Mouse (Mus musculus) embryonic facial prominence, embryonic 10.5 days (tissue): ENCODE measurements at regions not wholly inside any gene's neighbourhood (a gene's known extent, or its start where the extent isn't known, plus 50 kb on each side); places are given as distances from the start of the nearest gene placed in this dataset.
A peak's percentile ranks its signal among the peaks of the same experiment; 100 is the strongest.

ENCODE experiments used
- DNase-seq: peaks from one replicate; pipeline ENCODE4 v3.0.0-alpha.2; 2017; ENCODE audit warnings: low spot score
- H3K27ac ChIP-seq: fragments of 300-500 bp; sonication (generic); replicated peaks from 2 replicates; pipeline ENCODE4 v1.5.1; 2016; ENCODE audit warnings: mild to moderate bottlenecking
- H3K27me3 ChIP-seq: fragments of 300-500 bp; sonication (generic); replicated peaks from 2 replicates; pipeline ENCODE4 v1.6.1; 2016; ENCODE audit warnings: low read depth, mild to moderate bottlenecking; ENCODE audit not compliant: poor library complexity, severe bottlenecking
- H3K36me3 ChIP-seq: fragments of 300-500 bp; sonication (generic); replicated peaks from 2 replicates; pipeline ENCODE4 v1.6.1; 2016; ENCODE audit warnings: mild to moderate bottlenecking, moderate library complexity
- H3K4me1 ChIP-seq: fragments of 300-500 bp; sonication (generic); 2 replicates; pipeline ENCODE4 v1.6.1; 2016
- H3K4me3 ChIP-seq: fragments of 300-500 bp; sonication (generic); 2 replicates; pipeline ENCODE4 v1.5.1; 2016; ENCODE audit warnings: mild to moderate bottlenecking, moderate library complexity
- H3K9me3 ChIP-seq: fragments of 300-500 bp; sonication (generic); 2 replicates; pipeline ENCODE4 v1.6.1; 2016; ENCODE audit warnings: mild to moderate bottlenecking
- WGBS: fragments of 180-500 bp; shearing (Covaris S2); methylation state at CpG from one replicate; pipeline ENCODE4 v1.1.7; 2016; 5-methylcytosine and 5-hydroxymethylcytosine counted together

DNA sequence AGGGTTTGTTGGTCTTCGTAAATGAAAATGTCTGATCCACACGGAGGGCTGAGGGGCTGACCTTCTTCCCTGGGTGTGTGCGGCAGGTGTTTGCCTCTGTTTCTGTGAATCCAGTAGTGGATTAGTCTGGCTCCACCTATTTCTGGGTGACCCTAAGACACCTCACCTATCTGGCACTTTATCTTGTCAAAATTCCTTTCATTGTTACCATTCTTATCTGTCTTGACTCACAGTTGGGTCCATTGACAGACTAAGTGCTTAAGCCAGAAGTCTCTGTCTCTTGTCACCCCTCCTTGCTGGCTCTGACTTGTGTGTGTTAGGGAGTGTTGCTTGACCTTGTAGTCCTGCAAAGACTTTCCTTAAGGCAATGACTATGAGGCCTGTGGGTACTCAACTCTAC lies 178.1 kb downstream of the Gm19410 start:
- no peak for DNase-seq
- Histone ChIP-seq H3K27ac (no peak overlapping the region), H3K9me3 (no peaks in the 10 kb centered on the region), H3K27me3 (no peaks in the 10 kb centered on the region), H3K36me3 (no peaks in the 10 kb centered on the region), H3K4me1 (peaks cover 19% of the 10 kb centered on the region), H3K4me3 (no peak overlapping the region)
- 76% methylated on average over 3 of the region's 3 CpGs for WGBS

DNA sequence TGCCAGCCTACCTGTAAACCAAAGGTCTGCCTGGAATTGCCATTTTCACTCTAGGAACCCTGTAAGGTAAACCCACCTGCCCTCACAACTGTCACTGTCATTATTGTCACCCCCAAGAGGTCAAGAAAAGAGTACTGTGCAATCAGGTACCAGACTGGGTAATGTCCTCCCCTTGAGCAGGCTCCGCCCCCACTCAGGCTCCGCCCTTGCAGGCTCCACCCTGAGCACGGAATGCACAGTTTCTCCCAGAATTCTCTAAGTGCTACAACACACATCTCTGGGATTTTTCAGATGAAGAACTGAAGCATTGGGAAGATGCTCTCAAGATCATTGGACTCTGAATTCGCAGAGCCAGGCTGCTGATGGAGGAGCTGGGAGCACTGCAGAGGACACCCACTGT lies 178.9 kb downstream of the Gm19410 start:
- H3K9me3 ChIP-seq, result no peaks in the 10 kb centered on the region
- H3K36me3 ChIP-seq, result no peaks in the 10 kb centered on the region
- DNase-seq, result no peak
- peaks cover 21% of the 10 kb centered on the region for H3K4me1 ChIP-seq
- H3K27me3 ChIP-seq, result no peaks in the 10 kb centered on the region
- no peak overlapping the region for H3K27ac ChIP-seq
- WGBS, result 81% methylated on average over 4 of the region's 4 CpGs
- H3K4me3 ChIP-seq, result no peak overlapping the region

DNA sequence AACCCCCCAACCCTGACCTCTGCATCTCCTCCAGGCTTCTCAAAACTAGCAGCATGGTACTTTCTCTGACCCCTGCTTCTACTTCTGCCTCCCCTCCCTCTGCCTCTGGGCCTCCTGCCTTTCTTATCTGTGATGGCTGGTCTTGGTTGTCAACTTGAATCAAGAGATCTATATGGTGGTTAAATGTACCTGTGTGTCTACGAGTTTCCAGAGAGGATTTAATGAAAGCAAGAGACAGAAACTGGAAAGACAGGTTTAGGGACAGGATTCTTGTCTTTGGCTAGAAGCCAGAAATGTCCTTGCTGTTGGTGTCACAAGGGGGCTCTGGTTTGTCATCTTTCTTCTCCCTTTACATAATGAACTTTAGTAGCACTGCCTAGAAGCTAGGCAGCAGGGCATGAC lies 180.9 kb downstream of the Gm19410 start:
- peak; percentile 38 for DNase-seq
- H3K27ac ChIP-seq, result no peak overlapping the region
- no peaks in the 10 kb centered on the region for H3K36me3 ChIP-seq
- peaks cover 21% of the 10 kb centered on the region for H3K4me1 ChIP-seq
- WGBS, result 50% methylated on average over 1 of the region's 1 CpGs
- H3K4me3 ChIP-seq, result no peak overlapping the region
- H3K27me3 ChIP-seq, result no peaks in the 10 kb centered on the region
- H3K9me3 ChIP-seq, result no peaks in the 10 kb centered on the region

GRCm38 (mm10) chr8:35948146-35948545 lies 182.6 kb downstream of the Gm19410 start:
- Histone ChIP-seq H3K27ac (no peak overlapping the region), H3K36me3 (no peaks in the 10 kb centered on the region), H3K27me3 (no peaks in the 10 kb centered on the region), H3K9me3 (no peaks in the 10 kb centered on the region), H3K4me1 (peaks cover 21% of the 10 kb centered on the region), H3K4me3 (no peak overlapping the region)
- WGBS, result 91% methylated on average over 2 of the region's 2 CpGs
- no peak for DNase-seq

- H3K27ac ChIP-seq, result no peak overlapping the region
- WGBS, result 54% methylated on average over 9 of the region's 9 CpGs
- peak; percentile 21 for DNase-seq
These were observed 183.2 kb downstream of the Gm19410 start for GRCm38 (mm10) chr8:35948751-35949183.

DNA sequence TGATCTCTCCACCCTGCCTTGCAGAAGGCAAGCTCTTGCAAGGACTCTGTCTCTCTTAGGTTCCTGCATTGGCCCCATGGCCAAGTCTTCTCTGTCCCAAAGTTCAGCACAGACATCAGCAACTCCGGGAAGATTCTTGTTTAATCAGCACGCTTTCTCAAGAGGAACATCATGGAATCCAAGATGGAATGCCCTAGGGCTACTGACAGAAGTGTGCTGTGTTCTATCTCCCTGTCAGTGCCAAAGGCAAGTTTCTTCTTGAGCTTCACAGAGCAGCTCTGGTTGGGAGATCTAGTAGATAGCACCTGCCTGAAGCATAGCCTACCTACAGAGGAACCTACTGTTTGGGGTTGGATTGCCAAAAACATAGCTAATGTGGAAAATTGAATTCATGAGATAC lies 189.9 kb downstream of the Gm19410 start:
- WGBS, result 87% methylated on average over 2 of the region's 2 CpGs
- Histone ChIP-seq H3K4me3 (no peak overlapping the region), H3K4me1 (peaks cover 20% of the 10 kb centered on the region), H3K27ac (no peak overlapping the region), H3K9me3 (no peaks in the 10 kb centered on the region), H3K36me3 (no peaks in the 10 kb centered on the region), H3K27me3 (no peaks in the 10 kb centered on the region)
- DNase-seq, result no peak

More at GRCm38 (mm10) chr8:35948751-35949183, 183.2 kb downstream of the Gm19410 start:
- Histone ChIP-seq H3K4me3 (no peak overlapping the region), H3K4me1 (peaks cover 21% of the 10 kb centered on the region), H3K9me3 (no peaks in the 10 kb centered on the region), H3K27me3 (no peaks in the 10 kb centered on the region), H3K36me3 (no peaks in the 10 kb centered on the region)

GRCm38 (mm10) chr8:35956319-35956718 lies 190.7 kb downstream of the Gm19410 start:
- peak overlapping the region; percentile 14; the same call in 1 of the 2 replicates for H3K27ac ChIP-seq

DNA sequence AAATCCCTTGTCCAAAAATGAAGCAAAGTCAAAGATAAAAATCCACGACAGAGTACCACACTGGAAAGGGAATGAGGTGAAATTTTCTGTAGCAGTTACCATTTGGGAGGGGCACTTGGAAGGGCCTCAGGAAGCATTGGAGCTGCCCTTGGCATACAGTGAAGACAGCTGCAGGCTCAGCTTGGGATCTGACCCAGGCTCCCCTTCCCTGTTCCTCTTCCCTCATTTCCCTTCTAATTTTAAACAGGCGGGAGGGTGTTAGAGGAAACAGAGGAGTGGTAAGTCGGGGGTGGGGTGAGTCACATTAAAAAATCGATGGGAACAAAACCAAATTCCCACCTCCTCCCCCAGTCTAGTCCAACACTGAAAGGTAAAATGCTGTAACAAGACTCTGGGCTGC lies 193.6 kb downstream of the Gm19410 start:
- 62% methylated on average over 4 of the region's 4 CpGs for WGBS
- H3K36me3 ChIP-seq, result no peaks in the 10 kb centered on the region
- no peaks in the 10 kb centered on the region for H3K9me3 ChIP-seq

More at GRCm38 (mm10) chr8:35956319-35956718, 190.7 kb downstream of the Gm19410 start:
- Histone ChIP-seq H3K9me3 (no peaks in the 10 kb centered on the region), H3K27me3 (no peaks in the 10 kb centered on the region), H3K4me3 (no peak overlapping the region), H3K4me1 (peaks cover 20% of the 10 kb centered on the region), H3K36me3 (no peaks in the 10 kb centered on the region)
- 44% methylated on average over 2 of the region's 2 CpGs for WGBS
- no peak for DNase-seq

GRCm38 (mm10) chr8:35960867-35961614 lies 195.5 kb downstream of the Gm19410 start:
- no peak overlapping the region for H3K4me3 ChIP-seq
- WGBS, result 74% methylated on average over 9 of the region's 9 CpGs
- H3K9me3 ChIP-seq, result no peaks in the 10 kb centered on the region
- peaks cover 34% of the 10 kb centered on the region for H3K4me1 ChIP-seq
- H3K27ac ChIP-seq, result no peak overlapping the region
- DNase-seq, result no peak
- H3K27me3 ChIP-seq, result no peaks in the 10 kb centered on the region
- H3K36me3 ChIP-seq, result no peaks in the 10 kb centered on the region

More for the DNA sequence above, 193.6 kb downstream of the Gm19410 start:
- DNase-seq, result no peak
- Histone ChIP-seq H3K27ac (no peak overlapping the region), H3K27me3 (no peaks in the 10 kb centered on the region), H3K4me3 (no peak overlapping the region), H3K4me1 (peaks cover 24% of the 10 kb centered on the region)

DNA sequence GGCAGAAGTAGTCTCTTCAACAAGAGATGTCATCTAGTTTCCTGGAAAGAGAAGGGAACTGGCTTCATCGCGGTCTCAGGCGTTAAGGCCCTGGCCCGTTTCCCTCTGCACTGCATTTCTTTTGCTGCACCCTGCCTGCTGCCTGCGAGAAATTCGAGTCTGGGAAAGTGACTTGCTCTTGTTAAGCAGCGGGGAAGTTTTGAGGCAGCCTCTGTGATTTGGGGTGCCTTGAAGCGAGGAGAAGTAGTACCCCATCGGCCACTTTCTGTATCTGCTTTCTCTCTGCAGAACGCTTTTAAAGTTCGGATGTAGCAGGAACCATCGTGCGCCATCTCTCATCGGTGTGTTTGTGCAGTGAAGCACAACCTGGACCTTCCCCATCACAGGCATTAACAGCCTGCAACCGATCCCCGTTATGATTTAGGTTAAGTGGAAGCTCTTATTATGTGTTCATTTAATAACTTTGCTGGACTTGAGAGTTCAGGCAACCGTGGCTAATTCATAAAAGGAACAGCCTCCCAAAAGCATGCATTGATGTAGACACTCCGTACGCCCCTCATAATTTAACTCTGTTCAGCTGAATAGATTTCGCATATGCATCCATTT lies 196.1 kb downstream of the Gm19410 start:
- Histone ChIP-seq H3K4me1 (peaks cover 27% of the 10 kb centered on the region), H3K4me3 (no peak overlapping the region), H3K27ac (no peak overlapping the region), H3K27me3 (no peaks in the 10 kb centered on the region), H3K36me3 (no peaks in the 10 kb centered on the region), H3K9me3 (no peaks in the 10 kb centered on the region)
- WGBS, result 76% methylated on average over 20 of the region's 20 CpGs
- no peak for DNase-seq

GRCm38 (mm10) chr8:35964932-35965331 lies 199.3 kb downstream of the Gm19410 start:
- Histone ChIP-seq H3K4me3 (no peak overlapping the region), H3K27ac (no peak overlapping the region; the same call in 1 of the 2 replicates), H3K36me3 (no peaks in the 10 kb centered on the region), H3K4me1 (peaks cover 14% of the 10 kb centered on the region), H3K9me3 (no peaks in the 10 kb centered on the region), H3K27me3 (no peaks in the 10 kb centered on the region)
- WGBS, result 29% methylated on average over 1 of the region's 1 CpGs
- no peak for DNase-seq

GRCm38 (mm10) chr8:35968341-35968740 lies 202.8 kb downstream of the Gm19410 start:
- H3K9me3 ChIP-seq, result no peaks in the 10 kb centered on the region
- H3K4me1 ChIP-seq, result peaks cover 10% of the 10 kb centered on the region
- no peak overlapping the region for H3K4me3 ChIP-seq
- H3K27ac ChIP-seq, result no peak overlapping the region
- no peaks in the 10 kb centered on the region for H3K27me3 ChIP-seq
- WGBS, result 88% methylated on average over 9 of the region's 9 CpGs
- H3K36me3 ChIP-seq, result no peaks in the 10 kb centered on the region
- no peak for DNase-seq

DNA sequence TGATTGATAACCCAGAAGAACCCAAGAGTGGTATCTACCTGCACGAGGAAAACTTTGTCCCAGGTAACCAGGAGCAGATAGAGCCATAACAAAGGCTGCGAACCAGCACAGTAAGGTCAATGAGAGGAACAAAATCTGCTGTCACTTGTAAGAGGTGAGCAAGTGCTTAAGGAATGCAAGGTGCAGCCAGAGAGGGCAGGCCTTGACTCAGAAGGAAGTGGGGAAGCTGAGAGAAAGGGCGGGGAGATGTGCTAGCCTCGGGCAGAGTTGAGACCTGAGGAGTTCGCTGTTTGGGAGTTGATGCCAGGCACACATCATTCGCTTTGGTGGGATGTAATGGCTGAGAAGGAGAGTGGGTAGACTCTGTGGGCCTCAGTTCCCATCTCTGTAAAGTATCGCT lies 205.5 kb downstream of the Gm19410 start:
- no peaks in the 10 kb centered on the region for H3K9me3 ChIP-seq
- no peaks in the 10 kb centered on the region for H3K36me3 ChIP-seq
- WGBS, result 80% methylated on average over 7 of the region's 7 CpGs
- no peak overlapping the region for H3K27ac ChIP-seq
- DNase-seq, result no peak
- no peaks in the 10 kb centered on the region for H3K4me1 ChIP-seq
- no peaks in the 10 kb centered on the region for H3K27me3 ChIP-seq
- no peak overlapping the region for H3K4me3 ChIP-seq
